Mouse (Mus musculus) heart, embryonic 10.5 days (tissue): Measurements from ENCODE around the gene Gm21083. TPM values are rescaled to one million over a fixed set of nuclear protein-coding genes. Genes with fewer than 3 reads are reported as not detected.
A peak's percentile ranks its signal among the peaks of the same experiment; 100 is the strongest.
"Not testable (repeated sequence)": the region's sequence is repeated elsewhere in the genome, so short reads cannot be mapped to it uniquely, and the experiment has no call there.

Experiments
- DNase-seq: peaks from one replicate; pipeline ENCODE4 v3.0.0-alpha.2; 2017; ENCODE audit warnings: low spot score
- H3K27ac ChIP-seq: fragments of 300-500 bp; sonication (generic); 2 replicates; pipeline ENCODE4 v1.5.1; 2016; ENCODE audit warnings: mild to moderate bottlenecking
- H3K27me3 ChIP-seq: fragments of 300-500 bp; sonication (generic); 2 replicates; pipeline ENCODE4 v1.6.1; 2016; ENCODE audit warnings: mild to moderate bottlenecking; ENCODE audit not compliant: poor library complexity, insufficient read depth, severe bottlenecking
- H3K36me3 ChIP-seq: fragments of 300-500 bp; sonication (generic); 2 replicates; pipeline ENCODE4 v1.6.1; 2016; ENCODE audit warnings: mild to moderate bottlenecking, moderate library complexity
- H3K4me1 ChIP-seq: fragments of 300-500 bp; sonication (generic); 2 replicates; pipeline ENCODE4 v1.6.1; 2016; ENCODE audit warnings: mild to moderate bottlenecking
- H3K4me3 ChIP-seq: fragments of 300-500 bp; sonication (generic); 2 replicates; pipeline ENCODE4 v1.5.1; 2016; ENCODE audit warnings: mild to moderate bottlenecking, moderate library complexity
- H3K9me3 ChIP-seq: fragments of 300-500 bp; sonication (generic); 2 replicates; pipeline ENCODE4 v1.6.1; 2016; ENCODE audit warnings: mild to moderate bottlenecking, moderate library complexity
- WGBS: fragments of 180-500 bp; shearing (Covaris S2); methylation state at CpG from one replicate; pipeline ENCODE4 v1.1.7; 2016; 5-methylcytosine and 5-hydroxymethylcytosine counted together
- polyA plus RNA-seq: library from polyadenylated mRNA; unstranded; fragments of >200 nt; fragmentation: Nextera tagmentation; extraction: Ambion mirVana; gene quantifications from 2 replicates; pipeline ENCODE4 v1.2.1, GENCODE M21; 2016

Gene Gm21083
- 0.16 and 0.48 TPM in 2 replicates for polyA plus RNA-seq

DNA sequence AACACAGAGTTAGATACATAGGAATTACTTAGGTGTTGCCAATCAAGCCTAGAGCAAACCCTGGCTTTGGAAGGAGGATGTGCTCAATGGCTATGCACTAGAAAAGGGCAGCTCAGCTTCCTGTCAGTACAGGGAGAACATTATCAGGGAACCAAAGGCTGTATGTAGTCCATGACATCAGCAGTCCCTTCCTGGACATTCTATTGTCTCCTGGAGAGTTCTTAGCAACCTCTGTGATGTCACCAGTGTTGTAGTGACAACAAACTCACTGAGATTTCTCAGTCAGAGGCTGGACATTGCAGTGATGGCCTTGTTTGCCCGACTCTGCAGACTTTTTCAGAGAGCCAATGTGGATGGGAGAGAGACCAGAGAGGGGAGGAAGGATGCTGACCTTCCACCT lies at the start of gene Gm21083:
Gene Gm21083 (plus strand): TSS at position 301 of the 400 bp plus-strand sequence.
- not testable (repeated sequence) for H3K27me3 ChIP-seq, H3K27ac ChIP-seq, H3K9me3 ChIP-seq, DNase-seq, H3K4me3 ChIP-seq, H3K36me3 ChIP-seq, H3K4me1 ChIP-seq
- WGBS = no CpG with 5 or more reads among the region's 1 CpGs

DNA sequence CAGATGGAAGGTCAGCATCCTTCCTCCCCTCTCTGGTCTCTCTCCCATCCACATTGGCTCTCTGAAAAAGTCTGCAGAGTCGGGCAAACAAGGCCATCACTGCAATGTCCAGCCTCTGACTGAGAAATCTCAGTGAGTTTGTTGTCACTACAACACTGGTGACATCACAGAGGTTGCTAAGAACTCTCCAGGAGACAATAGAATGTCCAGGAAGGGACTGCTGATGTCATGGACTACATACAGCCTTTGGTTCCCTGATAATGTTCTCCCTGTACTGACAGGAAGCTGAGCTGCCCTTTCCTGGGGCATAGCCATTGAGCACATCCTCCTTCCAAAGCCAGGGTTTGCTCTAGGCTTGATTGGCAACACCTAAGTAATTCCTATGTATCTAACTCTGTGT lies 48.0 kb upstream of the Gm21083 start, which contains the start of gene Gm21190:
Gene Gm21190 (minus strand): TSS at position 101 of the 400 bp plus-strand sequence.
- WGBS = 43% methylated on average over 1 of the region's 1 CpGs
- DNase-seq, H3K27ac ChIP-seq, H3K36me3 ChIP-seq, H3K27me3 ChIP-seq, H3K4me1 ChIP-seq, H3K4me3 ChIP-seq: not testable (repeated sequence)
- H3K9me3 ChIP-seq = peaks cover 21% of the 10 kb centered on the region

DNA sequence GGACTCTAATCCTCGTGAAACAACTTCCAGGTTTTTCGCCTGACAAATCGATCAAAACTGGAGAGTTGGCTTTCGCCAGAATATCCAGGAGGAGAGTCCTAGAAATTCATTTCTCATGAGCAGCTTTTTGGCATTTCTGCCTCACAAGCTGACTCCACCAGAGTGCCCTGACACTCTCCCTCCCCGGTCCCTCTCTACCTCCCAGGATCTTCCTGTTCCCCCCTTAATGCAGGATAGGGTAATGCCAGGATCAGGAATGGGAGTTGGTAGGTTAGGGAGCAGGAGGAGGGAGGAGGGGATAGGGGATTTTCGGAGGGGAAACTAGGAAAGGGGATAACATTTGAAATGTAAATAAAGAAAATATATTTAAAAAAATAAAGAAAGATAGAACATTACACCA lies 28.5 kb upstream of the Gm21083 start:
- 73% methylated on average over 6 of the region's 6 CpGs for WGBS
- not testable (repeated sequence) for H3K27me3 ChIP-seq, H3K36me3 ChIP-seq, DNase-seq, H3K9me3 ChIP-seq, H3K4me3 ChIP-seq, H3K27ac ChIP-seq, H3K4me1 ChIP-seq

DNA sequence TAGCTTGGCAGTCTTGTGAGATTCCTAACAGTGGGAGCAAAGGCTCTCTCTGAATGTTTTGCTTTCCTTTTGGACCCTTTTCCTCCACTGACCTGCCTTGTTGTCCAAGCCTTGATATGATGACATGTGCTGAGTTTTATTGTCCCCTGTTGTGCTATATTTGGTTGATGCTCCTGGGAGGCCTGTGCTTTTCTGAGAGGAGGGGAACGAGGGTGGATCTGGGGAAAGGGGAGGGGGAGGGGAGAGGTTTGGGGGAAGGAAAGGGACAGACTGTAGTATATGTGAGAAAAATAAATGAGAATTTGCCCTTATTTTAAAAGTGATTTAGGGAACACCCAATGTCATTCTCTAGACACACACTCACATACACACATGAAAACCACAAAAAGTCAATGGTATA lies 28.0 kb upstream of the Gm21083 start:
- not testable (repeated sequence) for H3K36me3 ChIP-seq
- peak; percentile 82 for DNase-seq
- WGBS = 24% methylated on average over 1 of the region's 1 CpGs

DNA sequence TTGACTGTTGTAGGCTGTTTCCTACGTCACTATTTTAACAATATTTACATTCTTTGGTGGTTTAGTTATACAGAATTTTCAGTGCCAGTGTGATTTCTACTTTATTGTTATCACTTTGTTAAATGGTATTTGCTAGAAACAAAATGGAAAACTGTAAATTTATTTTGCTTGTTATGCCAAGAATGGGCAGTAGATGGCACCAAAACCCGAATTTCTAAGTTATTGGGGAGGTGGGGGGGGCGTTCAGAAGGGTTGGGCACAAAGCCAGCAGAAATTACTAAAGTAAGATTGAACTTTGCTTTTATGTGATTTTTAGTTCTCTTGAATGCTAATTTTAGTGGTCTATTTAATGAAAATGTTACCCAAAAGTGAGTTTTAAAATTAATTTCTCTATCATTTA lies 27.5 kb upstream of the Gm21083 start:
- not testable (repeated sequence) for H3K4me3 ChIP-seq, H3K9me3 ChIP-seq, DNase-seq, H3K4me1 ChIP-seq, H3K27ac ChIP-seq, H3K36me3 ChIP-seq, H3K27me3 ChIP-seq
- 17% methylated on average over 3 of the region's 3 CpGs for WGBS

More for the DNA sequence above, 28.0 kb upstream of the Gm21083 start:
- not testable (repeated sequence) for H3K27ac ChIP-seq, H3K4me3 ChIP-seq, H3K4me1 ChIP-seq, H3K9me3 ChIP-seq, H3K27me3 ChIP-seq

DNA sequence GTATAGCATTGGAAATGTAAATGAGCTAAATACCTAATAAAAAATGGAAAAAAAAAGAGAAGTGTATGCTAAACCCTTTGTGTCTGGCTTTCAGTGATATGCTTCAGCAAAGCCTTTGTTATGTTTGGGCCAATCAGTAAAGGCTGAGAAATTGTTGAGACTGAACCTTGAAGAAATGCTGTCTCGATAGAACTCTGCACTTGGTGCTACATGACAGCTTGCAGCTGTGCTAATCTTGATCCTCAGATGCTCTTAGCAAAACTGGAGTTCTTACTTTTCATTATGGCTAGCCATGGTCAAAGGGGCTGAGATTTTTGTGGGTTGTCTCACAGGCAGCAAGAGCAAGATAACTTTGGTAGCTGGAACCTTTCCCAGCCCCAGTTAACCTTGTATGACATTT lies 18.5 kb upstream of the Gm21083 start:
- H3K36me3 ChIP-seq, DNase-seq, H3K9me3 ChIP-seq, H3K27ac ChIP-seq, H3K4me1 ChIP-seq, H3K27me3 ChIP-seq, H3K4me3 ChIP-seq: not testable (repeated sequence)
- 71% methylated on average over 1 of the region's 1 CpGs for WGBS

DNA sequence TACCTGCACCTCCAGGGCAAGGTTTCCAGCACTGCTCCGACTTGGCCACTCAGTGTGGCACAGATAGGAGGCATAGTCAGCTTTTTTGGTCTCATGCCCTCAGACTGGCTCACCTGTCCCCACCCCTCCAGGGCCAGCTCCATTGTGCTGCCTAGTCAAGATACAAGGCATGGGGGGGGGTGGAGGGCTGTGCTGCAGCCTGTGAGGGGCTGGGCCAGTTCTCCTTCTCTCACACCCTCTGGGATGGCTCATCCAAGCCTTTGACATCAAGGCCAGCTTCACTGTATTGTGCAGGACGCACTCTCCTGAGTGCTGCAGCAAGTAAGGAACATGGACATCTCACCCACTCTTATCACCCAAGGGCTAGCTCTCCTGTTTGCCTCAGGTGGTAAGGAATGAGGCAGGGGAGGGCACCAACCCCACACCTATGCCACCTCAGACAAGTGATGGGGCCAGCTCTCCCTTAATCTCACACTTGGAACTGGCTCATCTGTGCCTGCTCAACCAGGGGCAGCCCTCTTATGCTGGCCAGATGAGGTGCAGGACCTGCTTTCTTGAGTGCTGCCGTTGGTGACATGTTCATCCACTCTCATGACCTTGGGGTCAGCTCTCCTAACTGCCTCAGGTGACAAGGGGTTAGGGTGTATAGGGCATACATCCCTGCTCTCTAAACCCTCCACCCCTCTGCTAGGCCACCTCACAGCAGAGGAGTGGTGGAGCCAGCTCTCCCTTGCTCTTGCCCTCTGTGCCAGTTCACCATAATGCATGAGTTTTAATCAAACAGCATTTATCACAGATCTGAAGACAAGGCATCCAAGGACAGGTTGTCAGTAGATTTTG lies 15.5 kb upstream of the Gm21083 start:
- DNase-seq = peak; percentile 75
- WGBS = 70% methylated on average over 3 of the region's 3 CpGs
- H3K27me3 ChIP-seq, H3K4me1 ChIP-seq, H3K36me3 ChIP-seq, H3K27ac ChIP-seq, H3K9me3 ChIP-seq, H3K4me3 ChIP-seq: not testable (repeated sequence)

DNA sequence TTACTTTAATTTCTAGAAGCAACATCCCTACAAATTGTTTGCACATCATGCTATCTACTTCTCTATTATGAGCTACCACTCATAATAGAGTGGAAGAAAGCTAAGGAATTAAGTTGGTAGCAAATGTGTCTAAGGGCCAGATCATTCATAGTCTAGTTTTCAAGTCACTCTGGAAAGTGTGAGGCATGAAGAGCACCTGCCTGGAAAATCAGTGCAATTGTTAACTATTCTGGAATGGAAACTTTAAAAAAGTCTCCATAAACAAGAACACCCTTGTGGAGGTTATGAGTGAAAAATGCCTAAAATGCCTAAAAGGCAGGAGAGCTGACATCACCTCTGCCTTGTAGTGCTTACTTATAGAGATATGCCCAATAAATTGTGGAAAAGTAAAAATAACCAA lies 3.4 kb upstream of the Gm21083 start:
- H3K36me3 ChIP-seq, H3K9me3 ChIP-seq, DNase-seq, H3K4me1 ChIP-seq, H3K4me3 ChIP-seq, H3K27me3 ChIP-seq, H3K27ac ChIP-seq: not testable (repeated sequence)

DNA sequence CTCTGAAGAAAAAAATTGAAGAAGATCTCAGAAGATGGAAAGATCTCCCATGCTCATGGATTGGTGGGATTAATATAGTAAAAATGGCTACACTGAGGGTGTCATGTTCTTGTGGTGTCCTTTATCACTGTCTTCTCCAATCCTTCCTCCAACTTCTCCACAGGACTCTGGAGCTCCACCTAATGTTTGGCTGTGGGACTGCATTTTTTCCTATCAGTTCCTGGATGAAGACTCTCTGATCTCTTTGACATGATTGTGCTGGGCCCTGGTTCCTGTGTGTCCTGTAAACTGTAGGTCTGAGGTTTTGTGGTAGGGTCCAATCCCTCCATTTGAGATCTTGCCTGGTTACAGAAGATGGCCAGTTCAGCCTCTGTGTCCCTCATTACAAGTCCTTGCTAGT lies 9.2 kb downstream of the Gm21083 start:
- not testable (repeated sequence) for H3K27ac ChIP-seq, H3K4me1 ChIP-seq, H3K36me3 ChIP-seq, H3K4me3 ChIP-seq, H3K9me3 ChIP-seq, H3K27me3 ChIP-seq
- DNase-seq = peak; percentile 56

DNA sequence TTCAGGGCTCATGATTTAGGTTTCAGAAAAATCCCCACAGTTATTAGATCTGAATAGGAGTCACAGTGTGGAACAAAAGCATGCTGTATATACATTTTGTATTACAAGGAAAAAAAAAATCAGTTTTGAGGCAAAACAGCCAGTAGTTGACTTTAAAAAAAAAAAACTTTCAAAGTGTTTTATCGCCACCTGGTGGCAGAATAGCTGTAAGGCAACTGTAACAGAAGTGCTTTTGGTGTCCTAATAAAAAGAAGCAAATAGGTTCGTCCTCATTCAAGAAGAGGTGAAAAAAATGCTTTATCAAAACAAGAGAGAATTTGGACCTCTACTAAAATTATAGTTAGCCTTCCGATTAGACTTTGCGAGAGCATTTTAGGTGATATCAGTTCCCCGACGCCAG lies 11.2 kb downstream of the Gm21083 start:
- not testable (repeated sequence) for H3K27ac ChIP-seq, H3K4me1 ChIP-seq, H3K9me3 ChIP-seq, H3K4me3 ChIP-seq, H3K27me3 ChIP-seq, H3K36me3 ChIP-seq
- DNase-seq = peak; percentile 22
- WGBS = 24% methylated on average over 6 of the region's 6 CpGs

DNA sequence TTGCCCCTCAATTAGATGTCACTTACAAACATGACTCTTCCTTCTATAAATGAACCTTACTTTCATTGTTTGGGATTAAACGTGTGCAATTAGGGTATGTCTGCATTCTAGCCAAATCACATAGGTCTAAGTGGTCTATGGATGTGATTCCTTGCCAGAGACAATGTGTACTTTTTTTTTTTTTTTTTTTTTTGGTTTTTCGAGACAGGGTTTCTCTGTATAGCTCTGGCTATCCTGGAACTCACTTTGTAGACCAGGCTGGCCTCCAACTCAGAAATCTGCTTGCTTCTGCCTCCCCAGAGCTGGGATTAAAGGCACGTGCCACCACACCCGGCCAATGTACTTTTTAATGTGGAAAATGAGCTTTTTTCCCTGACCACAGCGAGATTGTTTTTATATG lies 13.5 kb downstream of the Gm21083 start:
- not testable (repeated sequence) for H3K9me3 ChIP-seq, H3K4me1 ChIP-seq, DNase-seq, H3K4me3 ChIP-seq, H3K36me3 ChIP-seq, H3K27me3 ChIP-seq, H3K27ac ChIP-seq
- WGBS = 56% methylated on average over 5 of the region's 5 CpGs

DNA sequence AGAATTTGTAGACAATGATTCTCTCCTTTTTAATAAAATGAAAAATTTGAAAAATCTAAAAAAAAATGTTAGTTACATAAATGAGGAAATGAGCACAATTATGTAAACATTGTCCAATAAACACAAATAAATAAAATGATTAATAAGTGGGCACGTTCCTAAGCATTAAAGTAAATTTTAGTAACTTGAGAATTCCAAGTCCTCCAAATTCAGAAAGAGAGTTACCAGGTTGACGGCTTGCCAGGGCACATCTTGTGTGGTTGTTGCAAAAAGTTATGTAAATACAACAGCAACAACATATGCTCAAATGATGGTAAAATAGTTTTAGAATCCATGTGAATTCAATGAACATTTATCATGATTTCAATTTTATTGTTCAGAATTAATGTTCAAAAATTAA lies 14.4 kb downstream of the Gm21083 start:
- H3K4me3 ChIP-seq, H3K27me3 ChIP-seq, H3K27ac ChIP-seq, H3K9me3 ChIP-seq, DNase-seq, H3K36me3 ChIP-seq, H3K4me1 ChIP-seq: not testable (repeated sequence)
- 66% methylated on average over 2 of the region's 2 CpGs for WGBS

DNA sequence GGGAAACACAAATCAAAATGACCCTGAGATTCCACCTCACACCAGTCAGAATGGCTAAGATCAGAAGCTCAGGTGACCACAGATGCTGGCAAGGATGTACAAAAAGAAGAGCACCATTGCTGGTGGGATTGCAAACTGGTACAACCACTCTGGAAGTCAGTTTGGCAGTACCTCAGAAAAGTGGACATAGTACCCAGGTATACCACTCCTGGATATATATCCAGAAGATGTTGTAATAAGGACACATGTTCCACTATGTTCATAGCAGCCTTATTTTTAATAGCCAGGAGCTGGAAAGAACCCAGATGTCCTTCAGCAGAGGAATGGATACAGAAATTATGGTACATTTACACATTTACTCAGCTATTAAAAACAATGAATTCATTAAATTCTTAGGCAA lies 21.7 kb downstream of the Gm21083 start:
- not testable (repeated sequence) for H3K36me3 ChIP-seq, H3K4me1 ChIP-seq, H3K27ac ChIP-seq, H3K27me3 ChIP-seq, H3K4me3 ChIP-seq, DNase-seq
- peaks cover 19% of the 10 kb centered on the region; the same call in 1 of the 2 replicates for H3K9me3 ChIP-seq

DNA sequence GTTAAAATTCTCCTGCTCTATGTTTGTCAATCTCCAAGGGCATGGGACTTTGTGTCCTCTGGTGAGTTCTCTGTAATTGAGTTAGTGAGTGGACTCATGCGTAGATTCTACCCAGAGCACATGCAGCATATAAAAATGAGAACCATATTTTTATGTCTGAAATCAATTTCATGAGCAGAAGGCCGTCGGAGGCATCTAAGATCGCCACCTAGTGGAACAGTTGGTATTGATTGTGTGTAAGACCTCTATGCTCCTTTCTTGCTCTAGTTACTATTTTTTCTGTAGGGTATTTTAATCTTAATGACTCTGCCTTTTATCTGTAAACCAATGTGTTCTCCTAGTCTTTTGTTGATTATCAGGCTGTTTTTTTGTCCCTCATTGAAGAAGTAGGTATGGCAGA lies 23.2 kb downstream of the Gm21083 start:
- not testable (repeated sequence) for H3K27me3 ChIP-seq, H3K4me3 ChIP-seq, H3K4me1 ChIP-seq, H3K27ac ChIP-seq, H3K36me3 ChIP-seq
- H3K9me3 ChIP-seq = peaks cover 18% of the 10 kb centered on the region
- WGBS = 39% methylated on average over 4 of the region's 4 CpGs
- peak; percentile 79 for DNase-seq
